Mouse (Mus musculus) forebrain, embryonic 10.5 days (tissue): ENCODE measurements around the gene Gpr161. TPM values are rescaled to one million over a fixed set of nuclear protein-coding genes. Genes with fewer than 3 reads are reported as not detected.
A peak's percentile ranks its signal among the peaks of the same experiment; 100 is the strongest.

Experiments used
- DNase-seq: peaks from one replicate; pipeline ENCODE4 v3.0.0-alpha.2; 2017; ENCODE audit warnings: low spot score; ENCODE audit errors: extremely low spot score
- H3K27ac ChIP-seq: fragments of 300-500 bp; sonication (generic); 2 replicates; pipeline ENCODE4 v1.5.1; 2016; ENCODE audit warnings: mild to moderate bottlenecking
- H3K27me3 ChIP-seq: fragments of 300-500 bp; sonication (generic); 2 replicates; pipeline ENCODE4 v1.6.1; 2016; ENCODE audit warnings: mild to moderate bottlenecking; ENCODE audit not compliant: poor library complexity, severe bottlenecking
- H3K36me3 ChIP-seq: fragments of 300-500 bp; sonication (generic); replicated peaks from 2 replicates; pipeline ENCODE4 v1.6.1; 2016; ENCODE audit warnings: mild to moderate bottlenecking, moderate library complexity
- H3K4me1 ChIP-seq: fragments of 300-500 bp; sonication (generic); 2 replicates; pipeline ENCODE4 v1.6.1; 2016
- H3K4me3 ChIP-seq: fragments of 300-500 bp; sonication (generic); 2 replicates; pipeline ENCODE4 v1.5.1; 2016; ENCODE audit warnings: mild to moderate bottlenecking, moderate library complexity
- H3K9me3 ChIP-seq: fragments of 300-500 bp; sonication (generic); 2 replicates; pipeline ENCODE4 v1.6.1; 2016; ENCODE audit warnings: mild to moderate bottlenecking, moderate library complexity
- WGBS: fragments of 180-500 bp; shearing (Covaris S2); methylation state at CpG from one replicate; pipeline ENCODE4 v1.1.7; 2016; 5-methylcytosine and 5-hydroxymethylcytosine counted together
- polyA plus RNA-seq: library from polyadenylated mRNA; unstranded; fragments of >200 nt; fragmentation: Nextera tagmentation; extraction: Ambion mirVana; gene quantifications from 2 replicates; pipeline ENCODE4 v1.2.1, GENCODE M21; 2016

The Gpr161 gene
- 1.5 and 1.8 TPM in 2 replicates for polyA plus RNA-seq

DNA sequence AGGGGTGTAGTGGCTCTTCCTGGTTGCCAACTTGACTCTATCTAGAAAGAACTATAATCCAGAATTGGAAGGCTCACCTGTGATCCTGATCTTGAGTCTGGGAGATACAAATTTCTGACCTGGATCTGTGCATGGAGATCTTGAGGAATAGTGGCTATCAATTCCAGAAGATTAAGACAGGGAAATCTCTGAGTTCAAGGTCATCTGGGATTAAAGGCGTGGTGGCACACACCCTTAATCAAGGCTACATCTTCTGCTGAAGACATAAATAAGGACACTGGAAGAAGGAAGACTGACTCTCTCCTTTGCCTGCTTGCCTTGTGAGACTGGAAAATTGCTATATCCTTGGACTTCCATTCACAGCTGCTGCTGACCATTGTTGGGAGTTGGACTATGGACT, at the start of gene Gpr161:
TSS of gene Gpr161 (plus strand) at position 301 of the 400 bp plus-strand sequence.
- H3K4me3 ChIP-seq = no peak within 1 kb of the TSS
- no peak for DNase-seq
- peaks cover 38% of the 10 kb centered on the region for H3K36me3 ChIP-seq
- no peaks in the 10 kb centered on the region for H3K4me1 ChIP-seq
- H3K27me3 ChIP-seq = no peaks in the 10 kb centered on the region
- WGBS = 95% methylated on average over 1 of the region's 1 CpGs
- no peak within 1 kb of the TSS for H3K27ac ChIP-seq
- H3K9me3 ChIP-seq = no peaks in the 10 kb centered on the region

DNA sequence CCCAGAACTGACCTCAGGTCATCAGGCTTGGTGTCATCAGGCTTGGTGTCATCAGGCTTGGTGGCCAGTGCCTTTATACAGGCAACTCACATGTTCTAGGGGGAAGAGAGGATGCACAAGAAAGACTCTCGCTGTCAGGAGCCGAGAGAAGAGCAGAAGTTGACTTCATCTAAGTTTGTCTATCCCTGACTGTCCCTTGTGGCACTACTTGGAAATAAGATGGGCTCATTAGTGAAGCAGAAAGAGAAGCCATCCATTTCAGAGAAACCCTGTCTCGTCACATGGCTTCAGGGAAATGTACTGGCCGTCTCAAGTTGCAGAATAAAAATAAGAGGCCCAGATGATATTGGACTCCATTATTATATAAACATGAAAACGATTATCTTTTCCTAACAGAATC, 49.0 kb upstream of the Gpr161 start:
- Histone ChIP-seq H3K27me3 (no peaks in the 10 kb centered on the region), H3K4me1 (no peaks in the 10 kb centered on the region), H3K9me3 (no peaks in the 10 kb centered on the region), H3K36me3 (no peaks in the 10 kb centered on the region), H3K27ac (no peak overlapping the region), H3K4me3 (no peak overlapping the region)
- DNase-seq = no peak
- 84% methylated on average over 5 of the region's 5 CpGs for WGBS

DNA sequence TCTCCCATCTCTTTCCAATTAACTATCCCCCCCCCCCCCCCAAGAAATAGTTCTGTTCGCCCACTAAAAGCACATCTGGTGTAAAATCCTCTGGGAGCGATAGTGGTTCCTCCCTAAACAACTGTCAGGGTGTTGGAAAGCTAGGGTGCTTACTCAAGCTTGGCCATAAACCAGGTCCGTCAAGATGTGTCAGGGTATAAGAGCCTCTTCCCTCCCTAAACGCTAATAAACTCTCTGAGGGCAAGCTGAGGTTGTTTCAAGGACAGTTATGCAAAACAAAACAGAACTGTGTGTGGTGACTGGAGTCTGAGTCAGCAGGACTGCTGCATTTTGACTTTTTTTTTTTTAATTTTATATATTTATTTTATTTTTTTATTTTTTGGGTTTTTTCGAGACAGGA, 48.5 kb upstream of the Gpr161 start:
- Histone ChIP-seq H3K4me1 (no peaks in the 10 kb centered on the region), H3K4me3 (no peak overlapping the region), H3K27me3 (no peaks in the 10 kb centered on the region), H3K36me3 (no peaks in the 10 kb centered on the region), H3K9me3 (no peaks in the 10 kb centered on the region), H3K27ac (no peak overlapping the region)
- DNase-seq = no peak
- WGBS = 86% methylated on average over 5 of the region's 5 CpGs

DNA sequence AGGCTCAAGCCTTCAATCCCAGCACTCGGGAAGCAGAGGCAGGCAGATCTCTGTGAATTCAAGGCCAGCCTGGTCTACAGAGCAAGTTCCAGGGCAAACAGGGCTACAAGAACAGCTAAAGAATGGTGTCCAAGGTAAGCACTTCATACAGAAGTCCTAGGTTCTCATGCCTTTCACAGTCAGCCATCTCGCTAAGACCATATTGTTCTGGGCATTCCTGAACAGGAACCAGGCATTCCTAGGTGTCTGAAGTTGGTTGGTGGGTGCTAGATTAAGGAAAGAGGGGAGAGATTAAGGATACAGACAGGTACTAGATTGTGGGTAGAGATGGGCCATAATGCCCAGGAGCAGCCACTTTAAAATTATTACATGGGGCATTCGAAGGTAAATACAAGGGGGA, 47.8 kb upstream of the Gpr161 start:
- H3K36me3 ChIP-seq = no peaks in the 10 kb centered on the region
- no peak overlapping the region for H3K4me3 ChIP-seq
- H3K27ac ChIP-seq = no peak overlapping the region
- H3K9me3 ChIP-seq = no peaks in the 10 kb centered on the region
- WGBS = 92% methylated on average over 3 of the region's 3 CpGs
- H3K27me3 ChIP-seq = no peaks in the 10 kb centered on the region
- no peaks in the 10 kb centered on the region for H3K4me1 ChIP-seq
- DNase-seq = no peak

DNA sequence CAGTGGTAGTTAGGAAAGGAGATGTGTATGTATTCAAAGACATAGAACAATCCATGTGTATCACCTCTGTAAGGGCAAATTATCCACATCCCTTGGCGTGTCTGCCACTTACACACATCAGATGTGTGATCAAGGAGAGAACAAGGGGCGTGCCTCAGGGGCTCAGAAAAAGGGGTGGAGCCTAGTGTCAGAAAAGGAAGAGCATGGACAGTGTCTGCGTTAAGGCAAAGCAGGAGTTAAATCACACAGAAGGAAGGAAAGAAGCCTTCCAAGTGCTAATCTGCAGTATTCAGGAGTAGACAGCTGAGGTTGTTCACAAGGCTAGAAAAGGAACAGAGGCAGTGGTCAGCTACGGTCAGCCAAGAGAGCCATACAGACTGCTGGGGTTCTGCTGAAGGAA, 46.7 kb upstream of the Gpr161 start:
- no peaks in the 10 kb centered on the region for H3K4me1 ChIP-seq
- H3K36me3 ChIP-seq = no peaks in the 10 kb centered on the region
- H3K9me3 ChIP-seq = no peaks in the 10 kb centered on the region
- 69% methylated on average over 4 of the region's 4 CpGs for WGBS
- DNase-seq = no peak
- no peaks in the 10 kb centered on the region for H3K27me3 ChIP-seq
- H3K27ac ChIP-seq = no peak overlapping the region
- H3K4me3 ChIP-seq = no peak overlapping the region

DNA sequence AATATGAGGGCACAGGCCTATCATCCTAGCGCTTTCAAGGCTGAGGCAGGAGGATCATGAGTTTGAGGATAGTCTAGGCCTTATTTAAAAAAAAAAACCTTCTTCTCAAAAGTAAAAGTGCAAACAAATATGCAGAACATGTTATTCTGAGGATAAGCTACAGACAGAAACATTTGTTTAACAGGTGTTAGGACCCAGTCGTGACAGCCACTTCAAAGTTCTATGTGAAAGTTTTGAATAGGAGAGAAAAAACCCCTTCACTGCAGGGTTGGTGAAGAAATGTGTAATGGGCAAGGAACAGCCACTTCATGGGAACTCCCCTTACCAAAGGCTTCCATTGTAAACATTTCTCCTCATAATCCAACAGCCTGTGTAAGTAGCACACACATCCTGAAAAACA, 45.0 kb upstream of the Gpr161 start:
- no peaks in the 10 kb centered on the region for H3K4me1 ChIP-seq

DNA sequence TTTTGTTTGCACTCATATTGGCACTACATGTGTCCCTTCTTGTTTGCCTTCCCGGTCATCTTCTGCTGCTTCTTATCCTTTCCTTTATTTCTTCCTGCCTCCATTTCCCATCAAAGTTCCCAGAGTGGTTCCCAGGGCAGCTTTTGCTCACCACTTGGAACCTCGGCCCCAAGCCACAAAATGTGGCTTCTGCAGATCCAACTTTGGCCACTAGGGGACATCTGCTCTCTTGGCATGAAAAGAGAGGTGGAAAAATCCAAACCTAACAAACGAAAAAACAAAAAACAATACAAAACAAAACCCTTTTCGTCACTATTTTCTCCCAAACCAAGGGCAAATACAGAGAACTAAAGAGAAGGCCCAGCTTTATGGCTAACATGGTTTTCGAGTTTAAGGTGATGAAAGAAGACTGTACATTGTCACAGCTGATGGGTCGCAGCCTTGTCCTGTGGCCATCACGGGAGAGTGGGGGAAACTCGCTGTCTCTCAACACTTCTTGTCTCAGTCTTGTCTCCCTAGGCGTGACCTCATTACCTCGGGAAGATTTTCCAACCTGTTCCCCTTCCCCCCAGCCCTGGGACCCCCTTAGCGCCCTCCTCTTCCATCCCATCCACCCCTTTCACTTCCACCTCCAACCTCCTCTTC, 43.4 kb upstream of the Gpr161 start:
- no peaks in the 10 kb centered on the region for H3K36me3 ChIP-seq
- H3K4me3 ChIP-seq = no peak overlapping the region
- DNase-seq = peak; percentile 52
- no peak overlapping the region for H3K27ac ChIP-seq
- H3K9me3 ChIP-seq = no peaks in the 10 kb centered on the region
- no peaks in the 10 kb centered on the region for H3K27me3 ChIP-seq
- H3K4me1 ChIP-seq = no peaks in the 10 kb centered on the region
- 51% methylated on average over 11 of the region's 11 CpGs for WGBS

More for the DNA sequence above, 45.0 kb upstream of the Gpr161 start:
- 92% methylated on average over 2 of the region's 2 CpGs for WGBS
- DNase-seq = no peak
- no peak overlapping the region for H3K27ac ChIP-seq
- H3K27me3 ChIP-seq = no peaks in the 10 kb centered on the region
- no peak overlapping the region for H3K4me3 ChIP-seq
- no peaks in the 10 kb centered on the region for H3K9me3 ChIP-seq
- no peaks in the 10 kb centered on the region for H3K36me3 ChIP-seq

DNA sequence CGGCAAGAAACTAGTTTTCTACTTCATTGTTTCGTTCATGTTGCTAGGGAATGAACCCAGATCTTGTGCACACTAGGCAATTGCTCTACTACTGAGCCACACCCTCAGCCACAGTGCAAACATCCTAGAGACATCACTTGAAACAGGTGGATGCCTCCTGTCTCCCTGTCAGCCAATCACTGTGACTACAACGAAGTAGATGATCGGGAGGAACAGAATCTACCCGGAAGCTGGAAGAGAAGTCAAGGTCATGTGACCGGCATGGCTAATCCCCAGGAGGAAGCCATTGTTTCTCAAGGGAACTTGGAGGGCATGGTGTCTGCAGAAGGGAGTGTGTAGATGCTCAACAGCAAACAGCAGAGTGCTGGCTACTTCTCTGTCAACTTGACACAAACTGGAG, 20.6 kb upstream of the Gpr161 start:
- WGBS = 86% methylated on average over 6 of the region's 6 CpGs
- no peak for DNase-seq
- Histone ChIP-seq H3K4me1 (0 out of 2 replicates have a peak, but pooled peaks cover under 1% of the 10 kb centered on the region), H3K4me3 (no peak overlapping the region), H3K36me3 (no peaks in the 10 kb centered on the region), H3K27me3 (no peaks in the 10 kb centered on the region), H3K27ac (no peak overlapping the region), H3K9me3 (no peaks in the 10 kb centered on the region)

DNA sequence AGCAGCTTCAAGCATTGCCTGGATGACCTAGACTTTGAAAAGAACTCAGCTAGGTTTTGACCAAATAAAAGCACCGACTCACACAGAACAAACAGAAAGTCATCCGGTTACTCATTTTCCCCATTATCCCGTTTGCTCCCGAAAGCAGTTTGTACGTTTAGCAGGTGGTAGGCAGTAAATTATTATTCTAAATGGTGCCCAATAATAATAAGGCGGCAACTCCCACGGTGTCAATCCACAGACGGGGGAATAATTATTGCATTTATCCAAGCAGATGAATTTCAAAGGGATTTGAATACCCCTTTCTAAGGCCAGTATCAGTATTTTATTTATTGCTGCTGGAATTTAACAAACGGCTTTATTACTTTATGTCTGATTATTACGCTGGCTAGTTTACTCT, 14.8 kb upstream of the Gpr161 start:
- no peaks in the 10 kb centered on the region for H3K27me3 ChIP-seq
- H3K9me3 ChIP-seq = no peaks in the 10 kb centered on the region
- DNase-seq = no peak
- H3K27ac ChIP-seq = peak overlapping the region; percentile 95
- H3K36me3 ChIP-seq = no peaks in the 10 kb centered on the region
- 61% methylated on average over 10 of the region's 10 CpGs for WGBS
- H3K4me1 ChIP-seq = peaks cover 45% of the 10 kb centered on the region
- H3K4me3 ChIP-seq = peak overlapping the region; percentile 84

DNA sequence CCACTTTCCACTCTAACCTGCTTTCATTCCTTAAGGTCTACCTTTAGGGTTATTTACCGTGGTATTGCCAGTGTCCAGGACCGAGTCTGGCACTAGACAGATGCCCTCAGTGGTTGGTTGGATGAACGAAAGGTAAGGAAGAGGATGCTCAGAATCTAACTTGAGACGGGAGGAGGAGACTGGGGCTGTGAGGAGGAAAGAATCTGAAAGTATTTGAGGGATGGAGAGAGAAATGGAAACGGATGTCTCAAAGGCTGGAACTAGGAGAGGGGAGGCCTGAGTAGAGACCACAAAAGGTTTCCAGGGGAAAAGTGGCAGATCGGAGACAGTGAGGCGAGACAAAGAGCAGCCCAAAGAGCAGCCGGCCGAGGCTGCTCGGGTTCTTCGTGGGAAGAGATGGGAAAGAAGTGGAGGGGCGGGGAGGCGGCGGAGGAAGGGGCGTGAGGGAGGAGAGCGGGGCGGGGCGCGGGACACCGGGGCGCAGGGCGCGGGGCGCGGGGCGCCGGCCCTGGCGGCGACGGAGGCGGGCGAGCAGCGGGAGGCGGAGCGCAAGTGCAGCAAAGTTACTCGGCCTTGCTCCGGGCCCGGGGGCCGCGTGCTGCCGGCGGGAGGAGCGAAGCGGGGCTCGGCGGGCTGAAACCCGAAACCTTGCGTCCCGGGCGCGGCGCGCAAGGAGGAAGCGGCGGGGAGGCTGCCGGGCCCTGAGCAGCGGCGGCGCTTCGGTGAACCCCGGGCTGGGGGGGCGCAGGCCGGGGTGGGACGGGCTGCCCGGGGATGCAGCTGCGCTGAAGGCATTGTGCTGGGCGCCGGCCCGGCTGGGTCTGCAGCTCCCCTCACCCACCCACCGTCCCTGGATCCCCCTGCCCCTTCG, 14.0 kb upstream of the Gpr161 start:
- H3K4me3 ChIP-seq = peak overlapping the region; percentile 84
- H3K27ac ChIP-seq = peak overlapping the region; percentile 95
- no peaks in the 10 kb centered on the region for H3K27me3 ChIP-seq
- no peaks in the 10 kb centered on the region for H3K9me3 ChIP-seq
- WGBS = under 1% methylated on average over 41 of the region's 71 CpGs
- peak; percentile 75 for DNase-seq
- peaks cover 48% of the 10 kb centered on the region for H3K4me1 ChIP-seq
- no peaks in the 10 kb centered on the region for H3K36me3 ChIP-seq

DNA sequence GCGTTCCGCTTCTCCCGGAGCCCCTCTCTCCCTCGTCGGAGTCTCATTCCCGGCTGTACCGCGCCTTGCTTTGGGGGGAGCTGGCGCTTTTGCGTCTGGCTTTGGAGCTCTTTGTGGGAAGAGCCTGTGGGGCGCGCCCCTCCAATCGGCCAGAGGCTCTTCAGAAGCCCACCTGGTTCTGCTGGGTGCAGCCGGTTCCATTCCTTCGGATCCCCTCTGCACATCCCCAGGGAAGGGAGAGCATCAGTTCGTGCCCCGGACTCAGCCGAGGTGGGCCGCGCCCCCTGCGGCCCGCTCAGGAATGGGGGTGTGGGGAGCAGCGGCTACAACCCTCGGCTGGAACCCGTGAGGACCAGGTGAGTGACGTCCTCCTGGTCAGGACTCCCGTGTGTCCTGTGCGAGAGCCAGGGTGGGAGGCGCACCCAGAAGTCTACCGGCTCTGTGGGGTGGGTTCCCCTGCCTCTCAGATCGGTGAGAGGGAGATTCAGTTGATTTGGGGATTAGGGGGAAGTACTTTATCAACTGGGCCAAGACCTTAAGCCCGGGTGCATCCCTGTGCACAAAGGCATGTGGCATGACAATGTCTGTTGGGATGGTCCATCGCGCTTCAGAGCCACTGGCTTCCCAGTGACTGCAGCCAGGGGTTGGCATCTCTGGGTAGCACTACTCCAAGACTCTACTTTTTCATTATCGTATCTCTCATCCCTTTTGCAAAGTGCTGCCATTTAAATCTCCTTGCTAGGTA, 13.2 kb upstream of the Gpr161 start:
- no peak for DNase-seq
- Histone ChIP-seq H3K27ac (peak overlapping the region; percentile 95), H3K9me3 (no peaks in the 10 kb centered on the region), H3K36me3 (peaks cover 2% of the 10 kb centered on the region; the same call in 1 of the 2 replicates), H3K27me3 (no peaks in the 10 kb centered on the region), H3K4me1 (peaks cover 48% of the 10 kb centered on the region), H3K4me3 (peak overlapping the region; percentile 84)
- 1% methylated on average over 35 of the region's 35 CpGs for WGBS

DNA sequence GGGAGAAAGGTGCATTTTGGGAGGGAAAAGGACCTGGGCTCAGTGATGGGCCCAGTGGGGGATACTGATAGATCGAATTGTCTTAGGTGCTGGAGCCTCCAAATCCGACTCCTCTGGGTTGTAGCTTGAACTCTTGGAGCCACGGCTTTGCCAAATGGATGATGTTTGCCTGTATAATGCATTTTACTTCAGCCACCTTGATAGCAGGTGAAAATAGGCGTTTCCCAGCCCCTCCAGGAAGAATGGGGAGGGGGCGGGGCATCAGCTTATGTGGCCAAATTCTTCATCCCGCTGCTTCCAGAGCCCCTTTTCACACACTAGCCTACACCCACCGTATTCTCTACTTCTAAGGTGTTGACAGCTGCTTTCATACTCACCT, 12.6 kb upstream of the Gpr161 start:
- peaks cover 48% of the 10 kb centered on the region for H3K4me1 ChIP-seq
- no peak overlapping the region for H3K27ac ChIP-seq
- H3K36me3 ChIP-seq = peaks cover 7% of the 10 kb centered on the region
- 14% methylated on average over 7 of the region's 7 CpGs for WGBS
- DNase-seq = no peak
- peak overlapping the region; percentile 84 for H3K4me3 ChIP-seq
- no peaks in the 10 kb centered on the region for H3K9me3 ChIP-seq
- H3K27me3 ChIP-seq = no peaks in the 10 kb centered on the region

DNA sequence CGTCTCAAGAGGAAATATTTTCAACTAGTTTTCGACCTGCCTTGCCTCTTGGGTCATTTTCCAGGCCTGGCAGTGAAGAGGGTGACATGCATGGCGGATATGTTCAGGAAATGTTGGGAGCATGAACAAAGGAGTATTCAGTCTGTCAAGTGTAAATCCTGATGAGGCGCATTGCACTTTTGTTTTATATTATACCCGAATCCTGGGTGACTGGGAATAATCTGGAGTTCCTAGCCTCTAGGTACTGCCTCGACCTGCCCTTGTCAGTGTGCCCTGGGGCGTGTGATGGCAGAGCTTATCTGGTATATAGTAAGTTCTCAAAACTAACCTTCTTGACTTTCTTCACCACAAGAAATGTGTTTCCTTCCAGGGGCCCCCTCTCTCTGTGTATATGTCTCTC, 11.5 kb upstream of the Gpr161 start:
- Histone ChIP-seq H3K27ac (no peak overlapping the region), H3K36me3 (peaks cover 16% of the 10 kb centered on the region), H3K27me3 (no peaks in the 10 kb centered on the region), H3K4me1 (peaks cover 48% of the 10 kb centered on the region), H3K9me3 (no peaks in the 10 kb centered on the region), H3K4me3 (no peak overlapping the region)
- WGBS = 77% methylated on average over 7 of the region's 7 CpGs
- no peak for DNase-seq
